Mouse (Mus musculus) gonadal fat pad, adult 2 months (tissue): ENCODE data around the gene Vps13d. TPM values are rescaled to one million over a fixed set of nuclear protein-coding genes. Genes with fewer than 3 reads are reported as not detected.
A peak's percentile ranks its signal among the peaks of the same experiment; 100 is the strongest.

ENCODE experiments used
- DNase-seq: peaks from one replicate; pipeline ENCODE4 v3.0.0-alpha.2; 2012; ENCODE audit warnings: low read depth
- polyA plus RNA-seq: library from polyadenylated mRNA; depleted of rRNA; stranded (reverse); fragments of >200 nt; gene quantifications from 2 replicates; pipeline ENCODE4 v1.2.3, GENCODE M21; 2012

The Vps13d gene
- polyA plus RNA-seq, 1 experiment: 26.4 TPM

DNA sequence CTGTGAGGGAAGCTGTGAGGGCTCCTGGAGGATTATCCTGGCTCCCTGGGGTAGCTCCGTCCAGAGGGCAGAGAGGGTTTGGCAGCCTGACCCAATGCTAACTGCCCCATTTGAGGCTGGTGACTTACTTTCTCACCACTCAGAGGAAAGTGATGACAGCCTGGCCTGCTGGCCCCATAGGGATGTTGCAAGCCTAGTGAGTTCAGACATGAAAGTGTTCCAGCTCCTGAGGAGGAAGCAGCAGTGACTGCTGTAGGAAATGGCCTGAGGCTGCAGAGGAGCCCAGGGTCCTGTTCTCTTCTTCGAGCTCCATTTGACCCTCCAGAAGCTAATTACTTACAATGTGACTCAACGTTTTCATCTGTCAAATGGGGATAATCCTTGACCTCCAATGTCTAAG, 157.8 kb downstream of the Vps13d start:
- DNase-seq: no peak

- DNase-seq: no peak
These were observed 159.4 kb downstream of the Vps13d start for GRCm38 (mm10) chr4:145035450-145035849.

DNA sequence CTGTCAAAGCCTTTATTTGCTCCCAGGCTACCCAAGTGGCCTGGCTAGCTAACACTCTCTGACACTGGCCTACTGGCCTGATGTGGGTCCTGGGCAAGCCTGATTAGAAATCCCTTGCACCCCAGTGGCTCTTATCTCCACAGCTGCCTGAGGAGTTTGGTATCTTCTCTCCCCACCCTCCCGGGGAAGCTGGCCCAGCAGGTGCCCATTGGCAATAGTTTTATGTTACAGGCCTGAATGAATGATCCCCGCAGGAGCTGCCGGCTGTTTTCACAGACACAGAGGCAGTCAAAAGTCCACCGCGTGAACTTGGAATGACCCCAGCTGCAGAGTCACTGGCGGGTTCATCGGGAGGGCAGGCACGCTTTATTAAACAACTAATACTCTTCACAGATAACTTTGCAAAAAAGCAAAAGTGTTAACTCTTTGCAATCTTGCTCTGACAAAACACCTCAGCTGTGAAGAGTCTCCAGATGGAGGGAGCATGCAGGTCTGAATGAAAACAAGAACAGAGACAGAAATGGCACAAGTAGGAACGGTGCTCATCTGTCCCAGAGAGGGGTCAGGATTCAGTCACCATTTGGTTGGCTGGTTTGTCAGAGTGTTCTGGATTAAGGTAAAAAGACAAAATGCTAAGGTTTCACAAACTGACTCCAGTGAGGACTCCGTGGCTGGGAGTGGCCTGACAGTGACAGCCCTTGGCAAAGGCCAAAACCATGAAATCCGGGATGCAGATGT, 160.1 kb downstream of the Vps13d start:
- DNase-seq: no peak

DNA sequence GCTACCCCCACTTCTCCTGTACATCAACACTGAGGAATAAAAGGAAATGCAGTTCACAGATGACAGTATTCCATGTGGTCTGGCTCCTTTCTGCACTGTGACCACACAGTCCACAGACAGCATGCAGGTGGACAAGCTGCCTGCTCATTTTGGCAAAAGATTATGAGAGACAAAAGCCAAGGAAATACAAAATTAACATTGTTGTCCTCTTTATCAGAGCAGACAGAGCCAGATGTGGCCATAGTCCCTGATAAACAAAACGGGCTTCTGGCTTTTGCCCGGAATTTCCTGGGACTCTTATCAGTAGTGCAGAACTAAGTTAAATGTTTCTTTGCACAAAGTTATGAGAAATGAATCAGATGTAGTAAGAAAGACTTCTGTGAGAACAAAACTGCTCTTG, 161.4 kb downstream of the Vps13d start:
- no peak for DNase-seq

GRCm38 (mm10) chr4:145032637-145033036, 162.2 kb downstream of the Vps13d start:
- no peak for DNase-seq

GRCm38 (mm10) chr4:145031510-145031909, 163.3 kb downstream of the Vps13d start:
- no peak for DNase-seq

DNA sequence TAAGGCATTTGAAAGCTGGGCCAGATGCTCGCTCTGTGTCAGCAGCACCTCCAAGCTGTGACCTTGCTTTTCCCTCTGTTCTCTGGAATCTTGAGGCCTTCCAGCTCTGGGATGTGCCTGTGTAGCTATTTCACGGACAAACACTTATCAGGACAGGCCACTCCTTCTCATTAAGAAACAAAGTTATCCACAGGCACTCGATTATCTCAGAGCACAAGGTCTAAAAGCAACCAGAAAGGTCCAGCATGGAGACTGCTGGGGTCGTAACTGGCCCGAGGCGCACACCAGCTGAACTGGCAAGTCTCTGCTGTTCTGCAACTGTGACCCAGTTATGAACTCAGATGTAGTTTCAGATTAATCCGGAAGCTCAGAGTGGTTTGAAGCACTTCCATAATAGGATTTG, 168.4 kb downstream of the Vps13d start:
- peak; percentile 41 for DNase-seq

GRCm38 (mm10) chr4:145025409-145025762, 169.4 kb downstream of the Vps13d start:
- DNase-seq: no peak

DNA sequence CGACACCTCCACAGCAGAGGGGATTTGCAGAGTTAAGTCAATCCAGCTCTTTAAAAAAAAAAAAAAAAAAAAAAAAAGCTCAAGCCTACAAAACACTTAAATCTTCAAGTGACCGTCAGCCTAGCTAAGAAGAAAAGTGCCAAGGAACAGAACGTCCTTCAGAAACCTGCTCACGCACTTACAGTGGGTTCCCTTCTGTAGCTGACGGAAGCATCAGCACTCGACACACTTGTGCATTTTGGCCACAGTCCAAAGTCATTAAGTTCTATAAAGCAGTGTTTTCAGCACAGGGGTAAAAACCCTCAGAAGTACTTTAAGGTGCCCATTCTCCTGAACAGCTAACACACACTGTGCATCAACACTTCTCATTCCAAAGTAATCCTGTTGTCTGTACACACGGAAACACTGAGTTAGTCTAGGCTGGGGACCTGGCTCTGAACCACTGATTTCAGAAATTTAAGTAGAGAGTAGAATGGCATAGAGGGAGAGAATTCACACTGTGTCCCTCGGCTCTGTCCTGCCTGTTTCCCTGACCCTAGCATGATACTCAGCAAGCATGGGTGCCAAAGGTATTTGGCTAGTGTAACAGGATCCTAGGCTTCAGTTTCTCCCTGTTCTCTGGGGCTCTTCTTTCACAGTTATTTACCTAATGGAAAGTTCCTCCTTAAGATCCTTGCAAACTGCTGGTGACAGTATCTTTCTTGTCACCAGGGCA, 170.0 kb downstream of the Vps13d start:
- no peak for DNase-seq

GRCm38 (mm10) chr4:145023911-145024310, 170.9 kb downstream of the Vps13d start:
- DNase-seq: no peak

- no peak for DNase-seq
These were observed 172.0 kb downstream of the Vps13d start for GRCm38 (mm10) chr4:145022815-145023214.

- DNase-seq: no peak
These were observed 172.6 kb downstream of the Vps13d start for GRCm38 (mm10) chr4:145022211-145022610.

GRCm38 (mm10) chr4:145020383-145020782, 174.4 kb downstream of the Vps13d start:
- DNase-seq: no peak

GRCm38 (mm10) chr4:145019121-145019714, 175.6 kb downstream of the Vps13d start:
- DNase-seq: no peak

GRCm38 (mm10) chr4:145017745-145018144, 177.1 kb downstream of the Vps13d start:
- no peak for DNase-seq

GRCm38 (mm10) chr4:145016669-145017068, 178.1 kb downstream of the Vps13d start:
- DNase-seq: no peak

DNA sequence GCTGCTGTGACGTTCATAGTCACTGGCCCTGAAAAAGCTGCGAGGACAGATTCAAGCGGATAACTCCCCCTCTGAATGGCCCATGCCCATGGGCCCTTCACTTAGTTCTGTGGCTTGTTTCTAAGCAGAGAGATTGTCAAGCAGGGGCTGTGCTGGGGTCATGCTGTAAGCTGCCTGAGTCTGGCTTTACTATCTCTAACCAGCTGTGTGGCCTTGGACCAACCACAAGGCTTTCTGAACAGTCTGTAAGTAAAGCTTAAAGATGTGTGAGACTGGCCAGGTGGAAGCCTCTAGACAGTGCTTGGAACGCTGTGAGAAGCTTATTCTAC, 180.2 kb downstream of the Vps13d start:
- no peak for DNase-seq

- DNase-seq: no peak
These were observed 180.8 kb downstream of the Vps13d start for GRCm38 (mm10) chr4:145013760-145014631.

- DNase-seq: no peak
These were observed 181.6 kb downstream of the Vps13d start for GRCm38 (mm10) chr4:145013187-145013586.

- DNase-seq: no peak
These were observed 183.6 kb downstream of the Vps13d start for GRCm38 (mm10) chr4:145011156-145011555.

- DNase-seq: no peak
These were observed 184.9 kb downstream of the Vps13d start for GRCm38 (mm10) chr4:145009934-145010333.

- no peak for DNase-seq
These were observed 185.4 kb downstream of the Vps13d start for GRCm38 (mm10) chr4:145009437-145009836.
